Mouse (Mus musculus) thymus, adult 2 months (tissue): Measurements from ENCODE around the gene Bbs9.

ENCODE experiments used
- CTCF ChIP-seq: fragments of 200-500 bp; IDR thresholded peaks from 2 replicates; pipeline ENCODE4 v1.5.1; 2012; ENCODE audit warnings: mild to moderate bottlenecking, control low read depth, low read length, moderate library complexity, borderline replicate concordance; ENCODE audit not compliant: control insufficient read depth, poor library complexity, insufficient read depth; ENCODE audit errors: extremely low read depth
- POLR2A ChIP-seq: fragments of 200-500 bp; IDR thresholded peaks from 2 replicates; pipeline ENCODE4 v1.6.1; 2012; ENCODE audit warnings: mild to moderate bottlenecking, low read length, control low read depth, moderate library complexity; ENCODE audit not compliant: control insufficient read depth, poor library complexity, insufficient read depth; ENCODE audit errors: extremely low read depth

- TF ChIP-seq CTCF (no peak), POLR2A (no peak)
Measured at GRCm38 (mm10) chr9:22827176-22827770, 351.8 kb downstream of the Bbs9 start.
